Mouse (Mus musculus) liver, adult 2 months (tissue): ENCODE measurements around the gene Cngb1.

Source experiments
- CTCF ChIP-seq: fragments of 200-500 bp; IDR thresholded peaks from 2 replicates; pipeline ENCODE4 v1.5.1; 2011; ENCODE audit warnings: low read depth, low read length, control low read depth
- POLR2A ChIP-seq: fragments of 200-500 bp; IDR thresholded peaks from 2 replicates; pipeline ENCODE4 v1.6.1; 2011; ENCODE audit warnings: low read length, control low read depth; ENCODE audit not compliant: insufficient read depth; ENCODE audit errors: extremely low read depth

DNA sequence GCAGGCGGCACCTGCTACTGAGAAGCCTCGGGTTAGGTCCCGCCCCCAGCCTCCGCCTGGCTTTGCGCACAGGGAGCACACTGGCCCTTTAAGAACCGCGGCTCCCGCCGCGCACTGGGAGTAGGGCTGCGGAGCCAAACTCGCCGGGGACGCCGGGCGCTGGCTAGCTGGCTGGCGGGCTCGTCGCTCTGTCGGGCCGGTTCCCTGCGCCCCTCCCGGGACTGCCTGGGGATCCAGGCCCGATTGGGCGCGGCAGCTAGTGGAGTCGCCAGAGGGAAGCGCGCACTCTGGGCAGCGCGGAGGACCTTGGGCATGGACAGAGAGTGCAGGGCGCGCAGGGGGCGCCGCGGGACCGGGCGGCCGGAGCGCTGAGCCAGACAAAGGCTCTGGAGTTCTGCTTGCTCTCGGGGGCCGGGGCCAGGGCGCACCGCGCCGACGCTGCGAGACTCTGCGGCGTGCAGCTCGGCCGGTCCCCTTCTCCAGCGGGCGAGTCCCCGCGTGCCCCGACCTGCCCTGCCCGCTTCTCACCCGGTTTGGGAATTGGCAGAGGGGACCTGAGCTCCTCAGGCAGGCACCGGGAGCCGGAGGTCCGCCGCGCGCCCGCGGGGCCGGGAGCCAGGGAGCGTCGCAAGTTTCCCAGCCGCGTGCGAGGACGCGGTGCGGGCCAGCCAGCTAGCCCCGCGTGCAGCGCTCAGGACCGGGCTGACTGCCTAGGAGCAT, 45.9 kb upstream of the Cngb1 start, which contains the start of gene Mmp15:
- TF ChIP-seq CTCF (no peak), POLR2A (peak; percentile 62; the same call in 1 of the 2 replicates)
